In the genomic region with DNA sequence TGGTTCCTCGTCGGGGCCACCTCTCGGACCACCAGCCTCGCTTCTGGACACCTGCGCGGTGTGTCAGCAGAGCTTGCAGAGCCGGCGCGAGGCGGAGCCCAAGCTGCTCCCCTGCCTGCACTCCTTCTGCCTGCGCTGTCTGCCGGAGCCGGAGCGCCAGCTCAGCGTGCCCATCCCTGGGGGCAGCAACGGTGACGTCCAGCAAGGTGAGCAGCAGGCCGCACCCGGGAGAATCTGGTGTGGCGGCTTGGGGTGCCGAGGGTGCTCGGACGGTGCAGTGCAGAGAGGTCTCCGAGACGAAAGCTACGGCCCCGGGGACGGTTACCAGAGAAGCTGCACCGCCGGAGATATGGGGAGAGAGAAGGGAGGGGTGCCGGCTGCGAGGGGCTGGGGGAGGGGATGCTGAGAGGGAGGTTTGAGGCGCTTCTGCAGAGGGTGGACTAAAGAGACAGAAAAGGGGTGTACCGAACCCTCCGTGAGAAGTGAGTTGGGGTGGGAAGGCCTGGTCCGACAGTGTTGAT, we compare ENCODE assay signal across 8 mouse cellular contexts. TPM values are rescaled to one million over a fixed set of nuclear protein-coding genes. Genes with fewer than 3 reads are reported as not detected.
DNase-seq lines count a peak whose midpoint lies in the region; ATAC-seq and TF ChIP-seq lines count a peak whose summit lies in the region.

No protein-coding gene starts in this region.

- peak overlapping the region; percentile 89 for H3K4me2 ChIP-seq in embryonic facial prominence, embryonic 13.5 days
- peak overlapping the region; percentile 80 for H3K4me2 ChIP-seq in kidney, embryonic 16.5 days (replicated peaks; ENCODE audit: low read depth, low read length)
- H3K4me2 ChIP-seq in liver, embryonic 14.5 days (ENCODE audit: low read depth) = peak overlapping the region; percentile 86
- H3K4me2 ChIP-seq in stomach, embryonic 16.5 days (ENCODE audit: low read depth, low read length) = peak overlapping the region; percentile 72

- H3K4me3 ChIP-seq in embryonic facial prominence, embryonic 13.5 days = peak overlapping the region; percentile 100
- H3K4me3 ChIP-seq in heart, embryonic 10.5 days = peak overlapping the region; percentile 100
- H3K4me3 ChIP-seq in kidney, embryonic 16.5 days (ENCODE audit: low read length) = peak overlapping the region; percentile 87
- H3K4me3 ChIP-seq in liver, embryonic 14.5 days (ENCODE audit: insufficient read depth in 1 of 2, low read depth in 2 of 2, low read length in 2 of 2) = peak overlapping the region; percentile 71 to 94
- H3K4me3 ChIP-seq in stomach, embryonic 16.5 days (replicated peaks; ENCODE audit: low read length) = peak overlapping the region; percentile 96

- peaks cover 8% of the 10 kb centered on the region for H3K36me3 ChIP-seq in embryonic facial prominence, embryonic 13.5 days
- peaks cover 12% of the 10 kb centered on the region for H3K36me3 ChIP-seq in heart, embryonic 10.5 days
- H3K36me3 ChIP-seq in kidney, embryonic 16.5 days (ENCODE audit: insufficient read depth, low read length) = 0 out of 2 replicates have a peak, but pooled peaks cover 7% of the 10 kb centered on the region
- H3K36me3 ChIP-seq in liver, embryonic 14.5 days (replicated peaks; ENCODE audit: control insufficient read depth, insufficient read depth, low read depth) = no peaks in the 10 kb centered on the region
- H3K36me3 ChIP-seq in stomach, embryonic 16.5 days (ENCODE audit: control insufficient read depth, insufficient read depth, low read length) = no peaks in the 10 kb centered on the region

- H3K9me3 ChIP-seq in embryonic facial prominence, embryonic 13.5 days = no peaks in the 10 kb centered on the region
- no peaks in the 10 kb centered on the region for H3K9me3 ChIP-seq in heart, embryonic 10.5 days
- H3K9me3 ChIP-seq in kidney, embryonic 16.5 days (ENCODE audit: low read length) = no peaks in the 10 kb centered on the region
- H3K9me3 ChIP-seq in liver, embryonic 14.5 days (ENCODE audit: control insufficient read depth, low read length) = no peaks in the 10 kb centered on the region
- H3K9me3 ChIP-seq in stomach, embryonic 16.5 days (replicated peaks; ENCODE audit: control insufficient read depth, low read length) = no peaks in the 10 kb centered on the region

- TF ChIP-seq EP300 in liver, embryonic 14.5 days (IDR thresholded peaks at IDR 0.05; ENCODE audit: low read depth) = no peak

- WGBS in embryonic facial prominence, embryonic 13.5 days = under 1% methylated on average over 36 of the region's 36 CpGs
- under 1% methylated on average over 36 of the region's 36 CpGs for WGBS in heart, embryonic 10.5 days
- WGBS in kidney, embryonic 16.5 days = under 1% methylated on average over 30 of the region's 36 CpGs
- under 1% methylated on average over 36 of the region's 36 CpGs for WGBS in liver, embryonic 14.5 days (ENCODE audit: insufficient replicate concordance)
- WGBS in stomach, embryonic 16.5 days = under 1% methylated on average over 33 of the region's 36 CpGs

- TF ChIP-seq CTCF in liver, embryonic 14.5 days (IDR thresholded peaks at IDR 0.05; ENCODE audit: low read depth) = no peak

- peak; percentile 77 for ATAC-seq in embryonic facial prominence, embryonic 13.5 days (ENCODE audit: insufficient number of reproducible peaks, insufficient read depth, low FRiP score, low TSS enrichment, low read depth)
- peak; percentile 62 for ATAC-seq in kidney, embryonic 16.5 days (ENCODE audit: low FRiP score, low TSS enrichment)
- peak; percentile 48 for ATAC-seq in liver, embryonic 14.5 days (ENCODE audit: insufficient read depth)
- peak; percentile 51 for ATAC-seq in stomach, embryonic 16.5 days (ENCODE audit: insufficient read depth, low FRiP score)

- H3K9ac ChIP-seq in embryonic facial prominence, embryonic 13.5 days = peak overlapping the region; percentile 98
- H3K9ac ChIP-seq in kidney, embryonic 16.5 days (replicated peaks; ENCODE audit: low read length) = peak overlapping the region; percentile 99
- H3K9ac ChIP-seq in liver, embryonic 14.5 days (replicated peaks) = peak overlapping the region; percentile 95
- peak overlapping the region; percentile 98 for H3K9ac ChIP-seq in stomach, embryonic 16.5 days (ENCODE audit: low read length)

- peaks cover 16% of the 10 kb centered on the region for H3K4me1 ChIP-seq in embryonic facial prominence, embryonic 13.5 days
- H3K4me1 ChIP-seq in heart, embryonic 10.5 days = peaks cover 17% of the 10 kb centered on the region; the same call in 1 of the 2 replicates
- peaks cover 9% of the 10 kb centered on the region for H3K4me1 ChIP-seq in kidney, embryonic 16.5 days (ENCODE audit: insufficient read depth, low read length)
- H3K4me1 ChIP-seq in liver, embryonic 14.5 days (replicated peaks; ENCODE audit: control insufficient read depth in 2 of 2, insufficient read depth in 2 of 2, low read length in 1 of 2) = peaks cover 12 to 18% of the 10 kb centered on the region in 2 experiments
- H3K4me1 ChIP-seq in stomach, embryonic 16.5 days (ENCODE audit: control insufficient read depth, insufficient read depth, low read length) = peaks cover 14% of the 10 kb centered on the region

- DNase-seq in B cell, adult 2 months = peak; percentile 58 to 59
- DNase-seq in adrenal gland, postnatal 36 days = peak; percentile 59 to 73
- DNase-seq in heart, embryonic 10.5 days (ENCODE audit: low spot score) = peak; percentile 81
- peak; percentile 14 to 23 (median 17) for DNase-seq in liver, embryonic 14.5 days (ENCODE audit: low read depth in 3 of 3, low spot score in 3 of 3)
- DNase-seq in neural tube, embryonic 10.5 days (ENCODE audit: extremely low spot score, low spot score) = peak; percentile 73

- H3K27me3 ChIP-seq in embryonic facial prominence, embryonic 13.5 days = no peaks in the 10 kb centered on the region
- no peaks in the 10 kb centered on the region for H3K27me3 ChIP-seq in heart, embryonic 10.5 days (ENCODE audit: insufficient read depth, poor library complexity, severe bottlenecking)
- no peaks in the 10 kb centered on the region for H3K27me3 ChIP-seq in kidney, embryonic 16.5 days (ENCODE audit: insufficient read depth, low read length)
- H3K27me3 ChIP-seq in liver, embryonic 14.5 days (ENCODE audit: control insufficient read depth, insufficient read depth, low read length) = no peaks in the 10 kb centered on the region
- no peaks in the 10 kb centered on the region for H3K27me3 ChIP-seq in stomach, embryonic 16.5 days (ENCODE audit: control insufficient read depth, insufficient read depth, low read length)

- H3K27ac ChIP-seq in embryonic facial prominence, embryonic 13.5 days = peak overlapping the region; percentile 97
- peak overlapping the region; percentile 99 for H3K27ac ChIP-seq in heart, embryonic 10.5 days
- H3K27ac ChIP-seq in kidney, embryonic 16.5 days (ENCODE audit: low read length) = peak overlapping the region; percentile 98
- peak overlapping the region; percentile 80 for H3K27ac ChIP-seq in liver, embryonic 14.5 days
- peak overlapping the region; percentile 96 for H3K27ac ChIP-seq in stomach, embryonic 16.5 days (ENCODE audit: low read length)

RNA-seq across cellular contexts. Expression of a gene that starts 1.2 kb away (rescaled TPM):
- total RNA-seq in adrenal gland, postnatal 36 days (2021) = 10 to 100 TPM; 33.5 to 43.5 TPM
- 34.2 and 37.6 TPM in 2 replicates for polyA plus RNA-seq in embryonic facial prominence, embryonic 13.5 days (2015; fragmentation: Nextera tagmentation; extraction: Ambion mirVana)
- 19.0 and 22.2 TPM in 2 replicates for polyA plus RNA-seq in heart, embryonic 10.5 days (2016; fragmentation: Nextera tagmentation; extraction: Ambion mirVana)
- 17.5 and 25.1 TPM in 2 replicates for polyA plus RNA-seq in kidney, embryonic 16.5 days (2015; fragmentation: Nextera tagmentation; extraction: Ambion mirVana)
- 6.6 and 6.7 TPM in 2 replicates for polyA plus RNA-seq in liver, embryonic 14.5 days (2012; rRNA removed)
- 4.7 and 7.1 TPM in 2 replicates for polyA plus RNA-seq in liver, embryonic 14.5 days (2014; fragmentation: Nextera tagmentation; extraction: Ambion mirVana)
- 15.9 and 20.7 TPM in 2 replicates for polyA plus RNA-seq in stomach, embryonic 16.5 days (2015; fragmentation: Nextera tagmentation; extraction: Ambion mirVana)

Comparison
In these comparisons a context has a peak if more than half of its experiments do, and no peak if none do; other contexts are left out.
1. Peak in every context shown above with its lines: DNase-seq, ATAC-seq, H3K4me3 ChIP-seq and H3K27ac ChIP-seq.
2. DNase-seq: peak in every context shown above with its lines; median percentile 81 in heart, embryonic 10.5 days; 73 in neural tube, embryonic 10.5 days; 66 in adrenal gland, postnatal 36 days; 58 in B cell, adult 2 months; 17 in liver, embryonic 14.5 days.